Mouse (Mus musculus): ENCODE data around the gene Usf1. TPM values are rescaled to one million over a fixed set of nuclear protein-coding genes. Genes with fewer than 3 reads are reported as not detected.

Usf1 gene
- polyA plus RNA-seq, 1 experiment from 2014 or later: 53.3 TPM

DNA sequence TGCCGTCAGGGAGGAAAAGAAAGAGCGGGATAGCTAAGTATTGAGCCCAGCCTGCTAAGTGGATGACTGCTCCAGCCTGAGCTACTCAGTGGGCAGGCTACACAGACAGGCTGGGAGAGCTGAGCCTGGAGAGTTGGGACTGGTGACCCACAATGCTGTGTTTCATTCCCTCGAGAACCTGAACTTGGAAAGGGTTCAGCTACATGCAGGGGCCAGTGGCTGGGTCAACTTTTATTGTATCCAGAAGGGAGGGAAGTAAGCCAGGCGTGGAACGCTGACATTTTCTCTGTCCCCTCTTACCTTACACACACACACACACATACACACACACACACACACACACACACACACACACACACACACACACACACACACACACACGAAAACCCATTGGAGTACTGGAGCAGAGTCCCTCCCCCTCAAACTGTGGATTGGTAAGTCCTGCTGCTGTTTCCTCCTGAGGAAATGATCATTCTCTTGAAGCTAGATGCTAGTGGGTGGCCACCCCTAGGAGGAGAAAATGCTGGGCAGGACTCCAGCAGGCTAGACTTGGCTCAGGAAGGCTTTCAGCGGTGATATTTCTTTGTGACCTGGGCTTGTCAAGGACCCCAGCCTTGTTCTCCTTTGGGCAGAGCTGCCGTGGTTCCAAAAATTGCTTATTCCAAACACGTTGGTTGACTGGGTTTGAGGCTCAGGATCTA is 29.1 kb downstream of the Usf1 start:
- 39% methylated on average over 9 of the region's 9 CpGs for WGBS
- Histone ChIP-seq H3K4me2 (peak overlapping the region; percentile 74), H3K27me3 (replicated peaks) (no peaks in the 10 kb centered on the region), H3K36me3 (peaks cover 3% of the 10 kb centered on the region; the same call in 1 of the 2 replicates), H3K4me1 (peaks cover 51% of the 10 kb centered on the region), H3K9me3 (peaks cover 4% of the 10 kb centered on the region; the same call in 1 of the 2 replicates), H3K27ac (replicated peaks) (peak overlapping the region; percentile 84), H3K9ac (peak overlapping the region; percentile 90), H3K4me3 (peak overlapping the region; percentile 78)
- no peak for ATAC-seq (ENCODE audit: extremely low read depth, insufficient number of reproducible peaks, low FRiP score, low TSS enrichment)

DNA sequence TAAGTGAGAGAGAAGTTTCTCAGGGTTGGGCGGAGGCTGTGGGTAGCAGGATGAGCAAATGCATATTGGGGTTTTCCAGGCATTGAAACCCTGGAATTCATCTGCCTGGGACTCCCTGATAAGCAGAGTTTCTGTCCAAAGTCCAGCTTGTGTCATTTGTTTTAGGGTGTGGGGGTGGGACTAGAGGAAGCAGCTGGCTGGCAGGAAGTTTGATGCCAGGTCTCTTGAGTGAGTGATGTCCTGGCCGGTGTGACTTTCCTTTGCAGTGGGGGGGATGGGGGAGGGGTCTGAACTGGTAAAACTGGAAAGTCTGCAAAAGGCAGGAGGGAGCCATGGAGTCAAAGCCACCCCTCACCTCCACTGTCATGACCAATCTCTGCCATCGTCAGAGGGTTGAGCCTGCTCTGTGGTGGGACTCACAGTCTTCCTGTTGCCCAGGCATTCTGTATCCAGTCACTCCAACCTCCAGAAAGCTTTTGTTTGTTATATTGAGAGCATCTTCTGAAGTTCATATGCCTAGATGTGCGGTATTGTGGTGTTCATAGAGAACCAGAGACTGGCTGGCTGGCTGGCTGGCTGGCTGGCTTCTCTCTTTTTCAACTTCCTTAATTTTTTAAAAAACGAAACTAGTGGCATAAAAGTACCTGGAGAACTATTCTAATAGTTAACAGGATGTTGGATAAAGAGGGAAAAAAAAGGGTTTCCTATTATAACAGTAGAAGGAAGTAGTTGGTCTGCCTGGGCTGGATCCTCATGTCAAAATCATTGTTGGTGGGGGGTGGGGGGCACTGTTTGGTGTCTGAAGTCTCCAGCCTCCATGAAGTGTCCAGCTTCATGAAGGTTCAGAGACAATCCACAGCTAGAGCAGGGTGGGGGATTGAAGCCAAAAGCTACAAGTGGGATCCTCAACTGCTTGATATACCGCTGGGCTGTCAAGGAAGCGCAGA is 30.6 kb downstream of the Usf1 start:
- 39% methylated on average over 7 of the region's 7 CpGs for WGBS
- peak overlapping the region; percentile 84 for H3K27ac ChIP-seq (replicated peaks)
- peaks cover 4% of the 10 kb centered on the region for H3K9me3 ChIP-seq
- peak overlapping the region; percentile 34 for H3K9ac ChIP-seq
- ATAC-seq (ENCODE audit: extremely low read depth, insufficient number of reproducible peaks, low FRiP score, low TSS enrichment): no peak
- peak overlapping the region; percentile 19; the same call in 1 of the 2 replicates for H3K4me3 ChIP-seq
- peaks cover 53% of the 10 kb centered on the region for H3K4me1 ChIP-seq
- peaks cover 7% of the 10 kb centered on the region; the same call in 1 of the 2 replicates for H3K36me3 ChIP-seq
- no peaks in the 10 kb centered on the region for H3K27me3 ChIP-seq (replicated peaks)
- H3K4me2 ChIP-seq: peak overlapping the region; percentile 74

DNA sequence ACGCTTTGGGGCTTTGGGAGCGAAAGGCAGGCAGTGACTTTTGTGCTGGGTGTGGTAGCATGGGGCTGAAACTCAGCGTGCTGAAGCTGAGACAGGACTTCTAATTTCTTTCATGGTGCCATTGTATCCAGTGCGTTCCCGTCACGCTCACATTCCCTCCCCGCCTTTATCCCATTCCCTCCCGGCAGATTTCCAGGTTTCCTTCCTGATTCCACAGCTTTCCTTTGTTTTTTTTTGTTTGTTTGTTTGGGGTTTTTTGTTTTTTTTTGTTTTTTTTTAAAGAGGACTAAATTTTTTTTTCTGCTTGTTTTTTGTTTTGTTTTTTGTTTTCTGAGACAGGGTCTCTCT is 31.3 kb downstream of the Usf1 start:
- Histone ChIP-seq H3K9ac (peak overlapping the region; percentile 34), H3K27ac (replicated peaks) (peak overlapping the region; percentile 84), H3K36me3 (peaks cover 7% of the 10 kb centered on the region; the same call in 1 of the 2 replicates), H3K9me3 (peaks cover 4% of the 10 kb centered on the region), H3K27me3 (replicated peaks) (no peaks in the 10 kb centered on the region), H3K4me1 (peaks cover 56% of the 10 kb centered on the region), H3K4me3 (peak overlapping the region; percentile 19; the same call in 1 of the 2 replicates), H3K4me2 (peak overlapping the region; percentile 74)
- ATAC-seq (ENCODE audit: extremely low read depth, insufficient number of reproducible peaks, low FRiP score, low TSS enrichment): no peak
- WGBS: 51% methylated on average over 8 of the region's 8 CpGs

DNA sequence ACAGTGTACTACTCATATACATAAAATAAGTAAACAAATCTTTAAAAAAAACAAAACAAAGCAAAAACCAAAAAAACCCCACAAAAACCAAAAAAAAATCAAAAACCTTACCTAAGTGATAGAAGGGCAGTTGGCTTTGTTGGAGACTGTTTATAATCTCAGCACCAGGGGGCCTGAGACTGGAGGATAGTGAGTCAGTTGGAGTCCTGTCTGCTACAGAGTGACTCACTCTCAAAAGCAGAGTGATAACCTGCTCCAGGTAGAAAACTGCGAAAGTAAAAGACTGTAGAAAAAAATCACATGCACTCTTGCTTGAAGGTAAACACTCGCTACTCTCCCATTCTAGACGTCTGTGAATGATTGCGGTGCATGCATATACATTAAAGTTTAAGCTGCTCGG is 33.9 kb downstream of the Usf1 start:
- Histone ChIP-seq H3K4me3 (no peak overlapping the region), H3K36me3 (peaks cover 7% of the 10 kb centered on the region; the same call in 1 of the 2 replicates), H3K9ac (no peak overlapping the region), H3K4me2 (no peak overlapping the region), H3K9me3 (peaks cover 4% of the 10 kb centered on the region), H3K27me3 (replicated peaks) (no peaks in the 10 kb centered on the region), H3K4me1 (peaks cover 50% of the 10 kb centered on the region), H3K27ac (replicated peaks) (no peak overlapping the region)
- WGBS: 79% methylated on average over 5 of the region's 5 CpGs
- no peak for ATAC-seq (ENCODE audit: extremely low read depth, insufficient number of reproducible peaks, low FRiP score, low TSS enrichment)

DNA sequence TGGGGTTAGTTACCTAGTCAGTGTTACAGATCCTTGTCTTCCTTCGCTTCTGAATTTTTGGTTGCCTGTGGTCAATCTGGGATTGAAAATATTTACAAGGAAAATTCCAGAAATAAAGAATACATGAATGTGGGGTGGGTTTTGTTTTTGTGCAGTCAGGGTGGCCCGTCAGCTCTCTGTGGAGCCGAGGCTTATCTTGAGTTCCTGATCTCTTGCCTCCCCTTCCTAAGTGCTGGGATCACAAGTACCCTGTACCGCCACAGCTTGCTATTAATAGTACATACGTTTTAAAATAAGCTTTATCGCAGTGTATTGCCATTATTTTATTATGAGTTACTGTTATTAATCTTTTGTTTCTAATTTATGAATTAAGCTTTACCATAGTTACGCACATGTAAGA is 35.7 kb downstream of the Usf1 start:
- H3K36me3 ChIP-seq: peaks cover 7% of the 10 kb centered on the region; the same call in 1 of the 2 replicates
- H3K4me3 ChIP-seq: peak overlapping the region; percentile 14; the same call in 1 of the 2 replicates

DNA sequence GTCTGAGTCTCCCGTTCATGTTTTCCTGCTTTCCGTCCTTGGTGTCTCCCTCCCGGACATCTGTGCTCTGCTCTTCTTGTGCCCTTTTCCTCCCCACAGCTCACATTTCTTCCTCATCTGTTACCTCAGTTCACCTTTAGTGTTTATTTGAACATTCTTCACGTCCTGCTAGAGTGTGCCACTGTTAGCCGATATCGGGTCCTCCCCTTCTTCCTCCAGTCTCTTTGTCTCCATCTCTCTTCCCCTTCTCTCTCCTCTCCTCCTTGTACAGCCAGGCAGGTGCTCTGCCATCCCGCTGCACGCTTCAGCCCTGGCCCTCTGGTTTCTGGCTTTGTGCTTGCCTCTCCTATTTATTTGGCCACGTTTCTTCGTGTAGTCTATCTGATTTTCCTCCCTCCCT is 36.6 kb downstream of the Usf1 start:
- H3K27me3 ChIP-seq (replicated peaks): no peaks in the 10 kb centered on the region
- ATAC-seq (ENCODE audit: extremely low read depth, insufficient number of reproducible peaks, low FRiP score, low TSS enrichment): no peak
- peak overlapping the region; percentile 25 for H3K4me3 ChIP-seq
- peak overlapping the region; percentile 59 for H3K4me2 ChIP-seq
- H3K36me3 ChIP-seq: peaks cover 7% of the 10 kb centered on the region; the same call in 1 of the 2 replicates
- peaks cover 28% of the 10 kb centered on the region for H3K4me1 ChIP-seq
- peaks cover 4% of the 10 kb centered on the region for H3K9me3 ChIP-seq
- peak overlapping the region; percentile 68 for H3K27ac ChIP-seq (replicated peaks)
- 25% methylated on average over 10 of the region's 10 CpGs for WGBS
- H3K9ac ChIP-seq: peak overlapping the region; percentile 66

More for the DNA sequence above, 35.7 kb downstream of the Usf1 start:
- no peak overlapping the region for H3K9ac ChIP-seq
- no peak for ATAC-seq (ENCODE audit: extremely low read depth, insufficient number of reproducible peaks, low FRiP score, low TSS enrichment)
- H3K4me2 ChIP-seq: peak overlapping the region; percentile 59
- H3K4me1 ChIP-seq: peaks cover 34% of the 10 kb centered on the region
- peak overlapping the region; percentile 68 for H3K27ac ChIP-seq (replicated peaks)
- 27% methylated on average over 7 of the region's 7 CpGs for WGBS
- peaks cover 4% of the 10 kb centered on the region for H3K9me3 ChIP-seq
- no peaks in the 10 kb centered on the region for H3K27me3 ChIP-seq (replicated peaks)

DNA sequence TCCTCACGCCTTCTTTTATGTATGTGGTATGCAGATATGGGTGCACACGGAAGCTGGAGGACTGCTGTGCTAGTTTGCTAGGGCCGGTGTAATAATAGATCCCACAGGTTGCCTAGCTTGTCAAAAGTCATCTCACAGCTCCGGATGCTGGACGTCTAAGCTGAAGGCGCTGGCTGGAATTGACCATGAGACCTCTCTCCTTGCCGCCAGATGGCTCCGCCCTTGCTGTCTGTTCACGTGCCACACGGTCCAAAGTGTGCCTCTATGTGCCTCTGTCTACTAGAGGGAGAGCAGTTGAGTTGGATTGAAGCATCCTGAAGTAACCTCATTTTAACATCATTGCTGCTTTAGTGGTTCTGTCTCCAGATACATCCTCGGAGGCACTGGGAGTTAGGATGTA is 38.9 kb downstream of the Usf1 start:
- H3K4me2 ChIP-seq: no peak overlapping the region
- H3K27me3 ChIP-seq (replicated peaks): no peaks in the 10 kb centered on the region
- H3K4me1 ChIP-seq: peaks cover 28% of the 10 kb centered on the region
- H3K9ac ChIP-seq: no peak overlapping the region
- 58% methylated on average over 11 of the region's 11 CpGs for WGBS
- no peak overlapping the region for H3K27ac ChIP-seq (replicated peaks)
- ATAC-seq (ENCODE audit: extremely low read depth, insufficient number of reproducible peaks, low FRiP score, low TSS enrichment): no peak
- no peak overlapping the region for H3K4me3 ChIP-seq
- peaks cover 3% of the 10 kb centered on the region; the same call in 1 of the 2 replicates for H3K36me3 ChIP-seq
- H3K9me3 ChIP-seq: no peaks in the 10 kb centered on the region; the same call in 1 of the 2 replicates

DNA sequence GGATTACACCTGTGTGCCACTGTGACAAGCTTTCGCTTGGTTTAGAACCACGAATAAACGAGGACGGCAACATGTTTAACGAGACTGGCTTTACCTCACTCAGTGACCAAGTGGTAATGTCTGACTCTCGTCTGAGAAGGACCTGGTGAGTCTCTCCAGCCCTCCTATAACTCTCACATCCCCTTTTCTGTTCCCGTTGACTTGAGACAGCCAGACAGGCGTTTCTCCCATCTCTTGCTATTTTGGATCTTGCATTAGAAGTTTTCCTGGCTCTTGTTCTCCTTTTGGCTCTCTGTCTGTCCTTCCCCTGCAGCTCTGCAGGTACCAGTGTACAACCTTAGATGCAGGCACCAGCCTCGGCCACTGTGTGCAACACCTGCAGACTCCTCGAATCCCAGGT is 39.9 kb downstream of the Usf1 start:
- no peak overlapping the region for H3K4me3 ChIP-seq
- no peak overlapping the region for H3K4me2 ChIP-seq
- ATAC-seq (ENCODE audit: extremely low read depth, insufficient number of reproducible peaks, low FRiP score, low TSS enrichment): no peak
- 74% methylated on average over 10 of the region's 10 CpGs for WGBS
- H3K27me3 ChIP-seq (replicated peaks): no peaks in the 10 kb centered on the region
- H3K9me3 ChIP-seq: no peaks in the 10 kb centered on the region; the same call in 1 of the 2 replicates
- H3K36me3 ChIP-seq: peaks cover 3% of the 10 kb centered on the region; the same call in 1 of the 2 replicates
- no peak overlapping the region for H3K27ac ChIP-seq (replicated peaks)
- H3K4me1 ChIP-seq: peaks cover 28% of the 10 kb centered on the region
- no peak overlapping the region for H3K9ac ChIP-seq

DNA sequence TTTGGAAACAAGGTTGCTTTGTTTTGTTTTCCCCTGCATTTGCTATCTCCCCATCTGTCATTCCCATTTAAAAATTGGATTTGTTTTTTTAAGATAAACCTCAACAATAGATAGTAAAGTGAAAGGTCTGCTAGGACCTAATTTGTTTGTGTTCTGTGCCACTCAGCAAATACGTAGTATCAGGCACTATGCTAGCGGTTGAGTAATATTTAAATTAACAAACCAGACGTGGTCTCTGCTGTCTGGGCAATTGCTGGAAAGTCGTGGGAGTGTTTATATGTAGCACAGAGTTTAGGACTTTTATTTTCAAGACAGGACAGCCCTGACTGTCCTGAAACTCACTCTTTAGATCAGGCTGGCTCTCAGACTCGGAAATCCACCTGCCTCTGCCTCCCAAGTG is 41.4 kb downstream of the Usf1 start:
- Histone ChIP-seq H3K4me3 (no peak overlapping the region), H3K9me3 (no peaks in the 10 kb centered on the region), H3K36me3 (no peaks in the 10 kb centered on the region; the same call in 1 of the 2 replicates), H3K9ac (no peak overlapping the region), H3K27ac (replicated peaks) (no peak overlapping the region), H3K4me1 (peaks cover 14% of the 10 kb centered on the region), H3K27me3 (replicated peaks) (no peaks in the 10 kb centered on the region), H3K4me2 (no peak overlapping the region)
- ATAC-seq (ENCODE audit: extremely low read depth, insufficient number of reproducible peaks, low FRiP score, low TSS enrichment): no peak
- 58% methylated on average over 5 of the region's 5 CpGs for WGBS

DNA sequence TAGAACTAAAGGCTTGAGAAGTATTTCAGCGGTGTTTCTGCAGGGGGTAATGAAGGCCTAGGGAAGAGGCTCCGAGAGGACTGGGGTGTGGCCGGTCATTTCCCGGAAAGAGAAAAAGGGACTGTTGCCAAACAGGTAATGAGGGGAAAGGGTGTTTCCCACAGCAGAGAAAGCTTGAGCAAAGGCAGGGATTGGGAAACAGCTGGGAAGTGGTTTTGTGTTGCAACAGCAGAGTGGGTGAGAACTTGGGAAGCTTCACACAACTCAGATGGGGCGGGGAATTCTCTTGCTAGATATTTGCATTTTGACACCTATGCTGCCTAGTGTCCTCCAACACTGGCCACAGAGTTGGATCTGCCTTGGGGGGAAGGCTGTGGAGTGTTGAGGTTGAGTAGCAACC is 41.8 kb downstream of the Usf1 start:
- Histone ChIP-seq H3K27ac (replicated peaks) (no peak overlapping the region), H3K36me3 (no peaks in the 10 kb centered on the region; the same call in 1 of the 2 replicates), H3K4me2 (no peak overlapping the region), H3K4me1 (peaks cover 10% of the 10 kb centered on the region), H3K9ac (no peak overlapping the region), H3K4me3 (no peak overlapping the region), H3K9me3 (no peaks in the 10 kb centered on the region), H3K27me3 (replicated peaks) (no peaks in the 10 kb centered on the region)
- WGBS: 80% methylated on average over 5 of the region's 5 CpGs
- ATAC-seq (ENCODE audit: extremely low read depth, insufficient number of reproducible peaks, low FRiP score, low TSS enrichment): no peak

DNA sequence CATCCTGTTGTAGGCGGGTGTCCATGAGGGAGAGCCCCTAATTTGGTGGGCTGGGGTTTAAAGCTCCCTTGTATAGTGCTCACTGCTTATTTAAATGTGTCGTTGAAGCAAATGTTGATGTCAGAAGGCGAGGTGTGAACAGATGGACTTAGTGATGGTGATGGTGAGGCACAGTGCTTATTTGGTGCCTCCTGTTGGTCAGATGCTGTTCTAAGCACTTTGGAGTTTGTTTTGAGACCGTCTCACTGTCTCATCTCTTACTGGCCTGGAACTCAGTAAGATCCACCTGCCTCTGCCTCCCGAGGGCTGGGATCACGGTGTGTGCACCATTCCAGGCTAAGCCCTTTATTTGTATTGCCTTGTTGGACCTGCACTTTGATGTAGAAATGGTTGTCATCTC is 43.8 kb downstream of the Usf1 start:
- no peaks in the 10 kb centered on the region for H3K9me3 ChIP-seq
- no peak overlapping the region for H3K4me2 ChIP-seq
- peaks cover 11% of the 10 kb centered on the region for H3K4me1 ChIP-seq
- H3K4me3 ChIP-seq: no peak overlapping the region
- no peak overlapping the region for H3K9ac ChIP-seq
- H3K27ac ChIP-seq (replicated peaks): no peak overlapping the region
- no peaks in the 10 kb centered on the region; the same call in 1 of the 2 replicates for H3K36me3 ChIP-seq
- H3K27me3 ChIP-seq (replicated peaks): no peaks in the 10 kb centered on the region
- no peak for ATAC-seq (ENCODE audit: extremely low read depth, insufficient number of reproducible peaks, low FRiP score, low TSS enrichment)
- 75% methylated on average over 6 of the region's 6 CpGs for WGBS
